Mouse (Mus musculus) kidney, postnatal 0 days (tissue): ENCODE measurements around the gene Tulp3. TPM values are rescaled to one million over a fixed set of nuclear protein-coding genes. Genes with fewer than 3 reads are reported as not detected.
"Not testable (repeated sequence)": the region's sequence is repeated elsewhere in the genome, so short reads cannot be mapped to it uniquely, and the experiment has no call there.

ENCODE experiments used
- ATAC-seq: fragments of 200-750 bp; cut with Nextera tagmentation; replicated peaks from 2 replicates; pipeline ENCODE4 v1.8.0; 2017; ENCODE audit warnings: low read depth, moderate number of reproducible peaks, moderate TSS enrichment, moderate library complexity; ENCODE audit not compliant: low FRiP score
- DNase-seq: peaks from one replicate; pipeline ENCODE4 v3.0.0-alpha.2; 2016; ENCODE audit warnings: low spot score
- H3K27ac ChIP-seq: fragments of 300-500 bp; sonication (generic); 2 replicates; pipeline ENCODE4 v1.5.1; 2014; ENCODE audit warnings: mild to moderate bottlenecking
- H3K27me3 ChIP-seq: fragments of 300-500 bp; sonication (generic); 2 replicates; pipeline ENCODE4 v1.6.1; 2014; ENCODE audit warnings: low read length, mixed read lengths; ENCODE audit not compliant: insufficient read depth
- H3K36me3 ChIP-seq: fragments of 300-500 bp; sonication (generic); 2 replicates; pipeline ENCODE4 v1.6.1; 2014; ENCODE audit warnings: low read length, mixed read lengths; ENCODE audit not compliant: insufficient read depth
- H3K4me1 ChIP-seq: fragments of 300-500 bp; sonication (generic); replicated peaks from 2 replicates; pipeline ENCODE4 v1.6.1; 2014; ENCODE audit warnings: antibody characterized with exemption, low read length, mixed read lengths; ENCODE audit not compliant: insufficient read depth
- H3K4me2 ChIP-seq: fragments of 300-500 bp; sonication (generic); 2 replicates; pipeline ENCODE4 v1.6.1; 2014; ENCODE audit warnings: mild to moderate bottlenecking, low read length, moderate library complexity, mixed read lengths
- H3K4me3 ChIP-seq: fragments of 300-500 bp; sonication (generic); replicated peaks from 2 replicates; pipeline ENCODE4 v1.5.1; 2014; ENCODE audit warnings: low read depth, low read length
- H3K9ac ChIP-seq: fragments of 300-500 bp; sonication (generic); 2 replicates; pipeline ENCODE4 v1.6.1; 2014; ENCODE audit warnings: low read depth, low read length
- H3K9me3 ChIP-seq: fragments of 300-500 bp; sonication (generic); replicated peaks from 2 replicates; pipeline ENCODE4 v1.6.1; 2016; ENCODE audit warnings: low read length, inconsistent platforms, mixed read lengths
- CTCF ChIP-seq: IDR thresholded peaks from 2 replicates; pipeline ENCODE4 v1.5.1; 2016; ENCODE audit warnings: antibody characterized with exemption, low read depth, mild to moderate bottlenecking, moderate library complexity
- WGBS: fragments of 180-500 bp; shearing (Covaris S2); extraction: QIAGEN DNeasy Blood & Tissue Kit; methylation state at CpG from one replicate; pipeline ENCODE4 v1.1.7; 2014; 5-methylcytosine and 5-hydroxymethylcytosine counted together
- polyA plus RNA-seq: library from polyadenylated mRNA; unstranded; fragments of >200 nt; fragmentation: Nextera tagmentation; extraction: Ambion mirVana; gene quantifications from 2 replicates; pipeline ENCODE4 v1.2.1, GENCODE M21; 2015

Gene Tulp3
- polyA plus RNA-seq, 1 experiment from 2014 or later, result 15.0 TPM

DNA sequence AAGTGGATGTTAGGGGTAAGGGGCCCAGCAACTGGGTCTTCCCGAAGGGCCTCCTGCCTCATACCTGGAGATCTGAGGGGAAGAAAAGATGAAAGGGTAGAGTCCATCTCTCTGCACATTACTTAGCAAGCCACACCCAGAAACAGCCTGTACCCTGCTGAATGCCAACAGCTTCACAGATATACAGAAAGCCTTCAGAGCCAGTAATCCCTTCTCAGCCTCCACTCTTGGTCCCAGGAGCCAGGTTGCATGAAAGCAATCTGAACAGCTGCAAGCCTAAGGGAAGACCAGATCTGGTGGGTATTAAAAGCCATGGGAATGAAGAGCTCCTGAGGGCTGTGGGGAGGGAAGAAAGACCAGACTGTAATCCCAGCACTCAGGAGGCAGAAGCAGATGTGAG, 33.5 kb upstream of the Tulp3 start:
- Histone ChIP-seq H3K36me3 (no peaks in the 10 kb centered on the region), H3K4me3 (no peak overlapping the region), H3K9me3 (no peaks in the 10 kb centered on the region), H3K27me3 (no peaks in the 10 kb centered on the region), H3K4me2 (no peak overlapping the region), H3K9ac (no peak overlapping the region), H3K4me1 (no peaks in the 10 kb centered on the region), H3K27ac (no peak overlapping the region)
- TF ChIP-seq CTCF, result no peak
- WGBS, result 95% methylated on average over 1 of the region's 1 CpGs
- ATAC-seq (no peak), DNase-seq (no peak)

DNA sequence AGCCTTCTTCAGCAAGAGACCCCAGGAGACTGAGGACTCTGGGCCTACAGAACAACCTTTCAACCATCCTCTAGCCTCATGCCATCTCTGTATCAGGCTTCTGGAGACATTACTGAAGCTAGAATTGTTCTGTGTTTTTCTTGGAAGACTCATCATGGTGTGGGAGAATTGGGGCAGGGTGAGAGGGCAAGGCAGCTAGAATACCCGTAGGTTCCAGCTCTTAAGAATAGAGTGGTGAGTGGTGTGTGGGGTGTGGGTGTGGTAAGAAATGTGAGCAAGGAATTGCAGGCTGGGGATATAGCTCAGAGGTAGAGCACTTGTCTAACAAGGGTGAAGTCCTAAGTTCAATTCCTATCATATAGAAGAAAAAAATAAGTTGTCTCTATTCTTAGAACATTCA, 29.4 kb upstream of the Tulp3 start:
- Histone ChIP-seq H3K9ac (no peak overlapping the region), H3K4me3 (no peak overlapping the region), H3K27ac (no peak overlapping the region), H3K27me3 (no peaks in the 10 kb centered on the region), H3K36me3 (no peaks in the 10 kb centered on the region), H3K9me3 (no peaks in the 10 kb centered on the region), H3K4me1 (no peaks in the 10 kb centered on the region), H3K4me2 (no peak overlapping the region)
- DNase-seq (no peak), ATAC-seq (no peak)
- 48% methylated on average over 1 of the region's 1 CpGs for WGBS
- TF ChIP-seq CTCF, result no peak

DNA sequence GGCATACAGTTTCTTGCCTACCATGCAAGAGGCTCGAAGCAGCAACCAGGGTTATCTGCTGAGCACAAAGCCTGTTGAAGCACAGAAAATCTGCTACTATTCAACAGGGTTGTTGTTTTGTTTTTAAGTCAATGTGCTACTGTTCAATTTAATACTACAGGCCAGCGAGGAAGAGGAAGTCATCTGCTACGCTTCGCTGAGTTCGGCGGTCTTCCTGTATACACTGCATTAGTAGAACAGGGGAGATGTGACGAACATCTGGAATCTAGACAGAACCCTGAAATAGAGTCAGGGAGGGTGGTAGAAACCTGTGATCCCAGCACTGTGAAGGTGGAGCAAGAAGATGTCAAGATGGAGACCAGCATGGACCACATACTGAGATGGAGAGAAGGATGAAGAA, 28.1 kb upstream of the Tulp3 start:
- TF ChIP-seq CTCF, result no peak
- no peaks in the 10 kb centered on the region for H3K27me3 ChIP-seq
- 56% methylated on average over 7 of the region's 7 CpGs for WGBS

DNA sequence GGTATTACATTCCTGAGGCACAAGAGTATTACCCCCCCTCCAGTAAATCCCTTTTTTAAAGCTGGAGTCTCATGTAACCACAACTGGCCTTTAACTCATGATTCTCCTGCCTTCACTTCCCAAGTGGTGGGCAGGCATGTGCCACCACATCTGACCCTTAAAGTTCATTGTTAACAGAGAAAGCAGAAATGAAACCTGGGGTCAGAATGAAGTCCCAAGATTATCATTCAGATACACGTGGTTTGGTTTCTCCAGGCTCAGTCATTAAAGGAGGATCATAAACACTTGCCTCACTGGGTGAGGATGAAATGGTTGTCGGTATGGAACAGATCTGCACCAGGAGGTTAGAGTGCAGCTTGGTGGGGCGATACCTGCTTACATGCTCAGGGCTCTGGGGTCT, 25.6 kb upstream of the Tulp3 start:
- no peak overlapping the region for H3K27ac ChIP-seq
- no peak overlapping the region for H3K9ac ChIP-seq
- no peaks in the 10 kb centered on the region for H3K9me3 ChIP-seq
- H3K27me3 ChIP-seq, result no peaks in the 10 kb centered on the region
- H3K4me1 ChIP-seq, result no peaks in the 10 kb centered on the region
- H3K36me3 ChIP-seq, result no peaks in the 10 kb centered on the region
- no peak overlapping the region for H3K4me2 ChIP-seq
- no peak for TF ChIP-seq CTCF
- H3K4me3 ChIP-seq, result no peak overlapping the region
- 67% methylated on average over 3 of the region's 3 CpGs for WGBS
- ATAC-seq (no peak), DNase-seq (no peak)

More for the DNA sequence above, 28.1 kb upstream of the Tulp3 start:
- Histone ChIP-seq H3K4me1 (no peaks in the 10 kb centered on the region), H3K9me3 (no peaks in the 10 kb centered on the region), H3K27ac (no peak overlapping the region), H3K36me3 (no peaks in the 10 kb centered on the region), H3K9ac (no peak overlapping the region), H3K4me3 (no peak overlapping the region), H3K4me2 (no peak overlapping the region)
- DNase-seq (no peak), ATAC-seq (no peak)

DNA sequence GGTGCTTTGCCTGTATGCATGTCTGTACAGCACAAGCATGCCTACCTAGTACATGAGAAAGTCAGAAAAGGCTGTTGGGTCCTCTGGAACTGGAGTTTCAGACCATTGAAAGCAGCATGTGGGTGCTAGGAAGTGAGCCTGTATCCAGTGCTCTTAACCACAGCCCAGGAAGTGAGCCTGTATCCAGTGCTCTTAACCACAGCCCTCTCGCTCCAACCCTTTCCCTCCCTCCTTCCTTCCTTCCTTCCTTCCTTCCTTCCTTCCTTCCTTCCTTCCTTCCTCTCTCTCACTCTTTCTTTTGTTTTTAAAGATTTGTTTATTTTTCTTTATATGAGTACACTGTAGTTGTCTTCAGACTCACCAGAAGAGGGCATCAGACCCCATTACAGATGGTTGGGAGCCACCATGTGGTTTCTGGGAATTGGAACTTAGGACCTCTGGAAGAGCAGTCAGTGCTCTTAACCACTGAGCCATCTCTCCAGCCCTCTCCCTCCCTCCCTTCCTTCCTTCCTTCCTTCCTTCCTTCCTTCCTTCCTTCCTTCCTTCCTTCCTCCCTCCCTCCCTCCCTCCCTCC, 25.0 kb upstream of the Tulp3 start:
- not testable (repeated sequence) for ATAC-seq, H3K4me3 ChIP-seq, H3K27ac ChIP-seq, H3K9me3 ChIP-seq, H3K27me3 ChIP-seq, H3K4me2 ChIP-seq, H3K9ac ChIP-seq, H3K36me3 ChIP-seq, DNase-seq, H3K4me1 ChIP-seq
- WGBS, result 65% methylated on average over 1 of the region's 1 CpGs
- TF ChIP-seq CTCF, result peak; percentile 67

DNA sequence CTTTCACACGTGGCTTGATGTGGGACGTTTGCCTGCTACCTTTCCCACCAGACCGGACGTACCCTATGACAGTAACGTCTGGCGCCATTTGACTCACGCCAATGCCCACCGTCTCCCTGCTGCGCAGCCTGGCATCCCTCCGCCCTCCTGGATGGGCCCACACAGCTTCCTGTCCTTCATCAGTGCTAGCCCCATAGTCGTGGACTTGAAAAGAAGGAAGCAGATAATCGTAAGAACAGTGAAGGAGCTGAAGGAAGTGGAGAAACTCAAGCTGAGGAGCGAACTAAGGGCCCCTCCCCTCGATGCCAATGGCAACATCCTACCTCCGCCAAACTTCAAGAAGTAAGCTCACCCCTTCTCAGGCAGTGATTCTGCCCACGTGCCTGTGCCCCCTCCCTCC, 24.0 kb upstream of the Tulp3 start:
- WGBS, result 80% methylated on average over 16 of the region's 16 CpGs
- H3K27me3 ChIP-seq, result no peaks in the 10 kb centered on the region
- ATAC-seq, result no peak
- H3K27ac ChIP-seq, result no peak overlapping the region
- H3K36me3 ChIP-seq, result peaks cover 3% of the 10 kb centered on the region; the same call in 1 of the 2 replicates
- H3K4me3 ChIP-seq, result no peak overlapping the region
- no peak overlapping the region for H3K9ac ChIP-seq
- H3K4me2 ChIP-seq, result no peak overlapping the region
- DNase-seq, result no peak
- H3K4me1 ChIP-seq, result no peaks in the 10 kb centered on the region
- no peaks in the 10 kb centered on the region for H3K9me3 ChIP-seq
- TF ChIP-seq CTCF, result no peak
